Mouse (Mus musculus) adrenal gland, adult (tissue): Measurements from ENCODE around the gene Ctf2.
A peak's percentile ranks its signal among the peaks of the same experiment; 100 is the strongest.

ENCODE experiments used
- DNase-seq, 2 experiments: peaks; one replicate each; pipeline ENCODE4 v3.0.0; 2022 to 2023; ENCODE audit warnings: low spot score in 1 of 2; ENCODE audit not compliant: inconsistent age in 2 of 2

Ctf2 gene

GRCm38 (mm10) chr7:127689626-127690280, 42.2 kb downstream of the Ctf2 start:
- DNase-seq = peak; percentile 73 to 87

GRCm38 (mm10) chr7:127688935-127689334, 43.0 kb downstream of the Ctf2 start:
- DNase-seq = peak in 1 of 2 experiments; percentile 44

- DNase-seq = peak; percentile 61 to 84
These were observed 45.1 kb downstream of the Ctf2 start for GRCm38 (mm10) chr7:127686740-127687449.

- peak in 1 of 2 experiments; percentile 50 for DNase-seq
These were observed 46.5 kb downstream of the Ctf2 start for GRCm38 (mm10) chr7:127685304-127686018.

GRCm38 (mm10) chr7:127681888-127682553, 49.9 kb downstream of the Ctf2 start:
- DNase-seq = peak; percentile 63 to 83

- no peak for DNase-seq
These were observed 51.4 kb downstream of the Ctf2 start for GRCm38 (mm10) chr7:127680541-127680940.

GRCm38 (mm10) chr7:127678811-127679210, 53.2 kb downstream of the Ctf2 start:
- DNase-seq = peak; percentile 75 to 88

- DNase-seq = no peak
These were observed 54.4 kb downstream of the Ctf2 start for GRCm38 (mm10) chr7:127677609-127678008.

GRCm38 (mm10) chr7:127677077-127677476, 54.9 kb downstream of the Ctf2 start:
- DNase-seq = peak; percentile 51 to 85

- DNase-seq = peak; percentile 53 to 79
These were observed 56.6 kb downstream of the Ctf2 start for GRCm38 (mm10) chr7:127675391-127675811.

- peak; percentile 85 to 95 for DNase-seq
These were observed 57.0 kb downstream of the Ctf2 start for GRCm38 (mm10) chr7:127674977-127675376.

GRCm38 (mm10) chr7:127672776-127673175, 59.2 kb downstream of the Ctf2 start:
- DNase-seq = no peak

- no peak for DNase-seq
These were observed 59.8 kb downstream of the Ctf2 start for GRCm38 (mm10) chr7:127671880-127672774.
